Mouse (Mus musculus) cerebellum, adult 2 months (tissue): Measurements from ENCODE around the gene Atrnl1.

Experiments used
- CTCF ChIP-seq: fragments of 200-500 bp; IDR thresholded peaks from 2 replicates; pipeline ENCODE4 v1.5.1; 2011; ENCODE audit warnings: low read depth, mild to moderate bottlenecking, control low read depth, low read length, moderate library complexity, borderline replicate concordance; ENCODE audit not compliant: insufficient read depth
- POLR2A ChIP-seq: fragments of 200-500 bp; IDR thresholded peaks from 2 replicates; pipeline ENCODE4 v1.6.1; 2011; ENCODE audit warnings: low read length, control low read depth, borderline replicate concordance; ENCODE audit not compliant: insufficient read depth

- TF ChIP-seq POLR2A: no peak
- TF ChIP-seq CTCF: no peak
These were observed 477.1 kb downstream of the Atrnl1 start for GRCm38 (mm10) chr19:58087901-58088300.
